Mouse (Mus musculus) spleen, postnatal 14 days (tissue): ENCODE data around the gene Magi1.
"Not testable (repeated sequence)": the region's sequence is repeated elsewhere in the genome, so short reads cannot be mapped to it uniquely, and the experiment has no call there.

Source experiments
- DNase-seq, 2 experiments: peaks; one replicate each; pipeline ENCODE4 v3.0.0; 2021 to 2022; ENCODE audit warnings: low spot score in 2 of 2

Magi1 gene

GRCm38 (mm10) chr6:93648581-93649230 is 635.0 kb downstream of the Magi1 start:
- no peak for DNase-seq

- DNase-seq = not testable (repeated sequence)
Measured at GRCm38 (mm10) chr6:93629735-93630291, 653.9 kb downstream of the Magi1 start.

- no peak for DNase-seq
Measured at GRCm38 (mm10) chr6:93627200-93627599, 656.5 kb downstream of the Magi1 start.
